ENCODE assay signal across 10 mouse cellular contexts in the genomic region with DNA sequence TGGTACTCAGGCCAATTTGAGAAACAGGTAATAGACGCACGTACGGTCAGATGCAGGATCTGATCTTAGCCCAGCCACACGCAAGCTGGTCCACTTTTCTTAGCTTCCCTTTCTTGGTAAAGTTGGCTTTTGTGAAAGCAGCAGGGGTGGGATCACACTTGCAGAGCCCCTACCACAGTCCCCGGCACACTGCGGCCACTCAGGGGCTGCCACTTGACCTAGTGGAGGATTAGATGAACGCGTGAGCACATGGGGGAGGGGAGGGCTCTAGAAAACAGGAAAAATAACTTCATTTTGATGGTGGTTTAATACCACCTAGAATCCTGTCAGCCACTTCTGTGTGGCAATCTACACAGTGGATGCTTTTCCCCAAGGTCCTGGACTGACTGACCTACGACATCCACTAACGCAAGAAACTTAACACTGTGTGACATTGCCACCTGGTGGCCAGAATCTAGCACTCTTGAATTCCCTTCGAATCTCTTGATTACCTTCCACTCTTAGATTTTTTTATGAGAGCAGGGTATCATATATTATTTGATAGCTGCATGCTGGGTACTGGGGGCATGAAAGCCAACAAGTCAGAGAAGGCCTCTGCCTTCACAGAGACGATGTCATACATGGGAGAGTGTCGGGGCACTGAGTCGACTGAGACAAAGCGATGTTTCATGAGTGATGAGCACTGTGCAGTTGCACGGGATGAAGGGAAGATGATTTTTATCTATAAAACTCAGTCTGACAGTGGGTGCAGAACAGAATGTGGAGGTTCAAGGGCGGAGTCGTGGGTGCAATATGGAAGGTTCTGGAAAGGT.
DNase-seq lines count a peak whose midpoint lies in the region; ATAC-seq and TF ChIP-seq lines count a peak whose summit lies in the region.
"Had no signal": no experiment of that assay in that cellular context is flagged by ENCODE, and none has a peak within 500 bp of the region (broad histone marks: within the 10 kb centered on the region; RNA-seq: fewer than 3 reads in every experiment).

No protein-coding gene starts in this region.

- intact Hi-C loops in gastrocnemius, adult 2 months (cut with DNase I) = loop anchor here (1.0 to 2.0 kb wide), 2 partner anchors 36 to 255 kb away; no protein-coding TSS in a partner anchor

- no peak overlapping the region for H3K4me2 ChIP-seq in intestine, postnatal 0 days (replicated peaks; ENCODE audit: low read depth)
- H3K4me2 ChIP-seq in midbrain, postnatal 0 days (ENCODE audit: low read depth, low read length, poor library complexity, severe bottlenecking) = no peak overlapping the region
- H3K4me2 ChIP-seq: embryonic facial prominence, embryonic 13.5 days had no signal

- no peak overlapping the region for H3K4me3 ChIP-seq in gastrocnemius, adult 2 months
- no peak overlapping the region for H3K4me3 ChIP-seq in intestine, postnatal 0 days (ENCODE audit: low read depth, low read length)
- no peak overlapping the region for H3K4me3 ChIP-seq in limb, embryonic 10.5 days
- H3K4me3 ChIP-seq in midbrain, postnatal 0 days (ENCODE audit: low read depth, low read length) = no peak overlapping the region
- H3K4me3 ChIP-seq: embryonic facial prominence, embryonic 13.5 days; megakaryocyte, embryonic 14.5 days had no signal

- DNase-seq in urinary bladder, postnatal 14 days (ENCODE audit: low spot score) = peak; percentile 68
- DNase-seq in urinary bladder, adult 2 months (ENCODE audit: low spot score) = no peak
- peak; percentile 35 for DNase-seq in cerebellum, adult 9-10 months
- DNase-seq in gastrocnemius, adult 2 months = peak; percentile 61
- DNase-seq in limb, embryonic 10.5 days (ENCODE audit: low spot score) = peak; percentile 72
- DNase-seq in midbrain, postnatal 0 days (ENCODE audit: low spot score) = peak; percentile 82
- DNase-seq in T-cell, adult 2 months (ENCODE audit: low spot score) = no peak

- WGBS in intestine, postnatal 0 days = 67% methylated on average over 18 of the region's 18 CpGs
- 73% methylated on average over 18 of the region's 18 CpGs for WGBS in limb, embryonic 10.5 days
- WGBS in midbrain, postnatal 0 days = 66% methylated on average over 18 of the region's 18 CpGs

- H3K36me3 ChIP-seq in intestine, postnatal 0 days (ENCODE audit: control insufficient read depth, insufficient read depth) = no peaks in the 10 kb centered on the region
- no peaks in the 10 kb centered on the region for H3K36me3 ChIP-seq in limb, embryonic 10.5 days
- no peaks in the 10 kb centered on the region for H3K36me3 ChIP-seq in midbrain, postnatal 0 days (ENCODE audit: insufficient read depth, low read length)
- H3K36me3 ChIP-seq: embryonic facial prominence, embryonic 13.5 days had no signal

- H3K27ac ChIP-seq in gastrocnemius, adult 2 months = no peak overlapping the region
- H3K27ac ChIP-seq in intestine, postnatal 0 days (ENCODE audit: low read depth, low read length) = no peak overlapping the region
- no peak overlapping the region for H3K27ac ChIP-seq in limb, embryonic 10.5 days
- H3K27ac ChIP-seq in midbrain, postnatal 0 days (ENCODE audit: low read depth, low read length) = no peak overlapping the region
- H3K27ac ChIP-seq: embryonic facial prominence, embryonic 13.5 days had no signal

- TF ChIP-seq CTCF in gastrocnemius, adult 2 months (IDR thresholded peaks at IDR 0.05) = peak; percentile 85; the same call in 1 of the 2 replicates
- TF ChIP-seq CTCF in intestine, postnatal 0 days (IDR thresholded peaks at IDR 0.05; ENCODE audit: low read depth) = peak; percentile 87
- peak; percentile 90 for TF ChIP-seq CTCF in midbrain, postnatal 0 days (IDR thresholded peaks at IDR 0.05)

- no peak for ATAC-seq in intestine, postnatal 0 days
- no peak for ATAC-seq in midbrain, postnatal 0 days (ENCODE audit: low FRiP score)

- no peak overlapping the region for H3K9ac ChIP-seq in intestine, postnatal 0 days (ENCODE audit: low read depth, low read length)
- H3K9ac ChIP-seq in midbrain, postnatal 0 days (replicated peaks; ENCODE audit: low read length, poor library complexity, severe bottlenecking) = no peak overlapping the region
- H3K9ac ChIP-seq: embryonic facial prominence, embryonic 13.5 days had no signal

- H3K9me3 ChIP-seq in intestine, postnatal 0 days (ENCODE audit: control insufficient read depth) = no peaks in the 10 kb centered on the region
- no peaks in the 10 kb centered on the region for H3K9me3 ChIP-seq in limb, embryonic 10.5 days (replicated peaks)
- no peaks in the 10 kb centered on the region for H3K9me3 ChIP-seq in midbrain, postnatal 0 days (ENCODE audit: low read length)
- H3K9me3 ChIP-seq: embryonic facial prominence, embryonic 13.5 days; megakaryocyte, embryonic 14.5 days had no signal

- H3K4me1 ChIP-seq in intestine, postnatal 0 days (replicated peaks; ENCODE audit: control insufficient read depth, insufficient read depth, low read length) = no peaks in the 10 kb centered on the region
- no peaks in the 10 kb centered on the region for H3K4me1 ChIP-seq in limb, embryonic 10.5 days
- H3K4me1 ChIP-seq in midbrain, postnatal 0 days (ENCODE audit: insufficient read depth, low read length) = no peaks in the 10 kb centered on the region
- H3K4me1 ChIP-seq: embryonic facial prominence, embryonic 13.5 days; megakaryocyte, embryonic 14.5 days had no signal

- no peaks in the 10 kb centered on the region for H3K27me3 ChIP-seq in intestine, postnatal 0 days (replicated peaks; ENCODE audit: control insufficient read depth, insufficient read depth, low read length)
- no peaks in the 10 kb centered on the region for H3K27me3 ChIP-seq in limb, embryonic 10.5 days (ENCODE audit: low read depth, poor library complexity, severe bottlenecking)
- no peaks in the 10 kb centered on the region for H3K27me3 ChIP-seq in midbrain, postnatal 0 days (ENCODE audit: insufficient read depth, low read length)
- H3K27me3 ChIP-seq: embryonic facial prominence, embryonic 13.5 days; megakaryocyte, embryonic 14.5 days had no signal

Comparison
In these comparisons a context has a peak if more than half of its experiments do, and no peak if none do; other contexts are left out.
1. DNase-seq: peak in urinary bladder, postnatal 14 days (single experiment), cerebellum, adult 9-10 months (single experiment), gastrocnemius, adult 2 months (single experiment), limb, embryonic 10.5 days (single experiment) and midbrain, postnatal 0 days (single experiment); none in urinary bladder, adult 2 months (single experiment) and T-cell, adult 2 months (single experiment).
2. Peak in every context shown above with its lines, with median percentiles within 50 percentile points of each other: CTCF ChIP-seq.